Mouse (Mus musculus): ENCODE results near the gene Nxpe3. TPM values are rescaled to one million over a fixed set of nuclear protein-coding genes. Genes with fewer than 3 reads are reported as not detected.

The Nxpe3 gene
- polyA plus RNA-seq, 1 experiment from 2014 or later, result 2.1 TPM

DNA sequence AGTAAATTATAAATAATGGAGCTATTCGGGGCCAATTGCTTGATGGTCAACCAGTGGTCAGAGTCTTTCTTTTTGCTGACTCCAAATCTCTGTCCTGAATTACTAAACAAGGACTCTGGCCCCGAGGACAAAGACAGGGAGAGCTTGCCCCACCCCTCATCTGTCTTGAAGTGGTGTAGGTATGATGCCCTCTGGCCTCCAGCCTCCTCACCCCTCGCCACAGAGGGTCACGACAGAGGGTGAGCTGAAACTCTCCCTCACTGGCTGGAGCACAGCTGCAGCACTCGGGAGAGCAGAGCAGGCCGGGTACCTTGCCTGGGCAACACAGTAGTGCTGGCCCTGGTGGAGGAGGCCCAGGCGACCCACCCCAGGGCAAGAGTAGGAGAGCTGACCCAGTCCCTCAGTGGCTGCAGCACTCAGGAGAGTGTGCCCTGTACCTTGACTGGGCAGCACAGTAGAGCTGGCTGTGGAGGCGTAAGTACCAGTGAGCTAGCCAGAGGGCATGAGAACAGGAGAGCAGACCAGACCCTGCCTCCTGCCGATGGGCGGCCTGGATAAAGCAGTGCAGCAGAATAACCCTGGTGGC lies 15.2 kb upstream of the Nxpe3 start:
- H3K9ac ChIP-seq (replicated peaks; ENCODE audit: low read length), result no peak overlapping the region
- H3K4me3 ChIP-seq (ENCODE audit: low read length), result no peak overlapping the region
- ATAC-seq (ENCODE audit: low FRiP score, low TSS enrichment), result peak; percentile 81
- peak overlapping the region; percentile 24; the same call in 1 of the 2 replicates for H3K27ac ChIP-seq (ENCODE audit: low read length)
- no peaks in the 10 kb centered on the region for H3K4me1 ChIP-seq (ENCODE audit: insufficient read depth, low read length)
- H3K4me2 ChIP-seq (replicated peaks; ENCODE audit: low read depth, low read length), result no peak overlapping the region
- H3K27me3 ChIP-seq (ENCODE audit: insufficient read depth, low read length), result no peaks in the 10 kb centered on the region
- H3K9me3 ChIP-seq (ENCODE audit: low read length), result no peaks in the 10 kb centered on the region
- 85% methylated on average over 10 of the region's 10 CpGs for WGBS
- H3K36me3 ChIP-seq (ENCODE audit: insufficient read depth, low read length), result peaks cover 41% of the 10 kb centered on the region

DNA sequence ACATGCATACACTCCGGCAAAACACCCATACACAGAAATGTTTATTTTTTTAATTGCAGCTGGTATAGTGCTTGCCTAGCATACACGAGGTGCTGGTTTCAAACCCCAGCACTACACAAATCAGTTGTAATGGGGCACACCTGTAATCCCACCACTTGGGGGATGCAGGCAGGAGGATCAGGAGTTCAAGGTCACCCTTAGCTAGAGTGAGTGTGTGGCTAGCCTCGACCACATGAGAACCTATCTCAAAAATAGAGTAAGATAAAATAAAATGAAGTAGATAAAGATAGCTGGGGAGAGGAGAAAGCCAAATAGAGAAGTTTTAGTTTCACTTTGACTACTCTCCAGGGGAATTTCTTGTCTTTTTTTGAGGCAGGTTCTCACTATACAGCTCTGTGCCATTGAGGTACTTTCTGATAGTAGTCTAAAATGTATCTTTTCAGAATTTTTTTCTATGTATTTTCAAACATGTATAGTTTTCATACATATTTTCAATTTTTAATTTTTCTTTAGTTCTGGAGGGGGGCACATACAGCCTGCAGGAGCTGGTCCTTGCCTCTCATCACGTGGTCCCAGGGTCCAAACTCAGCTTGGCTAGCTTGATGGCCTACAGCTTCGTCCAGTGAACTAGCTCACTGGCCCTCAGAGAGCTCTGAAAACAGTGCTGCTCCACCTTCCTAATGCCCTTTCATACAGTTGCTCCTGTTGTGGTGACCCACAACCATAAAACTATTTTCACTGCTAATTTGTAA lies 12.0 kb upstream of the Nxpe3 start:
- Histone ChIP-seq H3K27me3 (ENCODE audit: insufficient read depth, low read length) (no peaks in the 10 kb centered on the region), H3K9ac (replicated peaks; ENCODE audit: low read length) (no peak overlapping the region), H3K36me3 (ENCODE audit: insufficient read depth, low read length) (peaks cover 39% of the 10 kb centered on the region), H3K4me2 (replicated peaks; ENCODE audit: low read depth, low read length) (no peak overlapping the region), H3K27ac (ENCODE audit: low read length) (no peak overlapping the region), H3K4me1 (ENCODE audit: insufficient read depth, low read length) (peaks cover 11% of the 10 kb centered on the region; the same call in 1 of the 2 replicates), H3K4me3 (ENCODE audit: low read length) (no peak overlapping the region), H3K9me3 (ENCODE audit: low read length) (no peaks in the 10 kb centered on the region)
- 89% methylated on average over 5 of the region's 5 CpGs for WGBS
- no peak for ATAC-seq (ENCODE audit: low FRiP score, low TSS enrichment)

DNA sequence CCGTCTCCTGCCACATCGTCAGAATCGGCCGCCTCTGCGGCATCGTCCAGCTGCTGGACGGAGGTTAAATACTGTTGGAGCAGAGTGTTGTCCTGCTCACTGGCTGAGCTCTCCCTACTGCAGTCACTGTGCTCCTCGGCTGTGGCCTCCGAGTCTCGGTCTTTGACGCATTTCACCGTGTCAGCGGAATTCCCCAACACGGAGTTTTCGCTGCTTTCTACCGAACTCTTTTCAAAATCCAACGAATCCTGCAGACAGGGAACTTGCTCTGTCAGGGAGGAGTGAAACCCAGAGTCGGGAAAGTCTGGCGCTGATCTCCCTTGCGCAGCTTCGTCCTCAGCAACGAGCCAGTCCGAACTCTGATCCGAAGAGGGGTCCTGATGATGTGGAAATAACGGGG lies 10.3 kb upstream of the Nxpe3 start:
- Histone ChIP-seq H3K9me3 (ENCODE audit: low read length) (no peaks in the 10 kb centered on the region), H3K4me2 (replicated peaks; ENCODE audit: low read depth, low read length) (no peak overlapping the region), H3K9ac (replicated peaks; ENCODE audit: low read length) (no peak overlapping the region), H3K36me3 (ENCODE audit: insufficient read depth, low read length) (peaks cover 31% of the 10 kb centered on the region), H3K27me3 (ENCODE audit: insufficient read depth, low read length) (no peaks in the 10 kb centered on the region), H3K27ac (ENCODE audit: low read length) (no peak overlapping the region), H3K4me1 (ENCODE audit: insufficient read depth, low read length) (peaks cover 11% of the 10 kb centered on the region; the same call in 1 of the 2 replicates), H3K4me3 (ENCODE audit: low read length) (no peak overlapping the region)
- ATAC-seq (ENCODE audit: low FRiP score, low TSS enrichment), result no peak
- WGBS, result 87% methylated on average over 25 of the region's 25 CpGs

DNA sequence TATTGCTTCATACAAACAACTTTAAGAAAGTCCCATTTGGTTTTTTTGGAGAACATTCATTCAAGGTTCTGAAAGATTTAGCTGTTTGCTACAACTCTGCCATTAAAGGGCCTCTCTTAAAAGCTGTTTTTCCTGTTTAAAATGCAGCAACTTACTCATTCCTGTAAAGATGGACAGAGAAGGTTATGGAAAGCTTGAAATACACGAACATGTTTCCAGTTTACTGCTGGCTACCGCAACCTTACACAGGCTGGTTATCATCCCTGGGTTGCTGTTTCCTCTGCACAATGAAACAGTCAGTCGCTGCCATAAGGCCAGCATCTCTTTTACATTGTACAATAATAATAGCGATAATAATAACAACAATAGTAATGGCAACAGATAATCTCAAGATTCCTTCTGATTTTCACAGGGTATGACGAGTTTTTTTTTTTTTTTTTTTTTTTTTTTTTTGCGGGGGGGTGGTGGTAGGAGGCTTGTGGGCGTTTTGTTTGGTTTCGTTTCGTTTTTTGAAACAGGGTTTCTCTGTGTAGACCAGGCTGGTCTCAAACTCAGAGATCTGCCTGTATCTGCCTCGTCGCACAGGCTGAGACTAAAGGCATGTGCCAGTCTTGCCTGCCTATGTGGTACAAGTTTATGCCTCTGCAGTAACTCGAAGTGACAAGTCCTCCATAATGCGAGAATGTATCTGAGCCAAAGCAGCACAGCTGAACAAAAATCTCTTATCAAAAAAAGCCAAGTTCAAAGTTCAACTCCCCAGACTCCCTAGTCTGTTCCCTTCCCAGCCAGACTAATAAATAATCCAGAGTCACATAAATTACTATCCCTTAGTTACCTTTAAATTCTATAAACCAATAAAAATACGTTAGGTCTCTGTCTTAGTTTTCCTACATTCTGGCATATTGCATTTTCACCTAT lies 7.0 kb upstream of the Nxpe3 start:
- no peak overlapping the region for H3K27ac ChIP-seq (ENCODE audit: low read length)
- no peaks in the 10 kb centered on the region for H3K9me3 ChIP-seq (ENCODE audit: low read length)
- peaks cover 20% of the 10 kb centered on the region for H3K36me3 ChIP-seq (ENCODE audit: insufficient read depth, low read length)
- no peak overlapping the region for H3K4me2 ChIP-seq (replicated peaks; ENCODE audit: low read depth, low read length)
- no peak overlapping the region for H3K4me3 ChIP-seq (ENCODE audit: low read length)
- no peak overlapping the region for H3K9ac ChIP-seq (replicated peaks; ENCODE audit: low read length)
- no peak for ATAC-seq (ENCODE audit: low FRiP score, low TSS enrichment)
- peaks cover 11% of the 10 kb centered on the region; the same call in 1 of the 2 replicates for H3K4me1 ChIP-seq (ENCODE audit: insufficient read depth, low read length)
- 75% methylated on average over 14 of the region's 14 CpGs for WGBS
- no peaks in the 10 kb centered on the region for H3K27me3 ChIP-seq (ENCODE audit: insufficient read depth, low read length)

DNA sequence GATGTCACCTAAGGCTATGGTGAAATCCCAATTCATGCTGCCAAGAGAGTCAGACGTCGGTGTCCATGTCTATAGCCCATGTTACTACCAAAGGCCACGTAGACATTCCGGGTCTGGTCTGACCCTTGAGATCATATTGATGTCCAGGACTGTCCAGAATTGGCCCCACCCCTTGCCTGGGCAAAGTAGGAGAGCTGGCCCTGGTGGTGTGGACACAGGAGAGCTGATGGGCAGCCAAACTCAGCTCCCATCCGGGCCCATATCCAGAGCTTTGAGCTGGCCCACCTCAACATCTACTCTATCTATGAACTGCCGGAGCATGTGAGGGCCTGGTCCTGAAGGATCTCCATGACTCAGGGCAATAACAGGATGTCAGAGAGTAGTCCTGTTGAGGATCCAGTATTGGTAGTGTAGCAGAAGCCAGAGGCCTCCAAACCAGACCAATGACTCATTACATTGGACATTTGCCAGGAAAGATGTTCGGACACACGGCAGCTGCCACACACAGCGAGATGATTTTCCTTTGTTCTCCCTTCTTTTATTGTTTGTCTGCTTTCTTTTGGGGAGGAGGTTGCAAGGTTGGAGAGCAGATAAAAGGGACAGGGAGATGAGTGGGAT lies 3.4 kb upstream of the Nxpe3 start:
- no peaks in the 10 kb centered on the region for H3K27me3 ChIP-seq (ENCODE audit: insufficient read depth, low read length)
- 0 out of 2 replicates have a peak, but pooled peaks cover 2% of the 10 kb centered on the region for H3K36me3 ChIP-seq (ENCODE audit: insufficient read depth, low read length)
- WGBS, result 75% methylated on average over 9 of the region's 9 CpGs
- H3K9me3 ChIP-seq (ENCODE audit: low read length), result no peaks in the 10 kb centered on the region
- ATAC-seq (ENCODE audit: low FRiP score, low TSS enrichment), result no peak
- H3K9ac ChIP-seq (replicated peaks; ENCODE audit: low read length), result no peak overlapping the region
- peaks cover 18% of the 10 kb centered on the region for H3K4me1 ChIP-seq (ENCODE audit: insufficient read depth, low read length)
- no peak overlapping the region for H3K27ac ChIP-seq (ENCODE audit: low read length)
- no peak overlapping the region for H3K4me2 ChIP-seq (replicated peaks; ENCODE audit: low read depth, low read length)
- H3K4me3 ChIP-seq (ENCODE audit: low read length), result no peak overlapping the region

DNA sequence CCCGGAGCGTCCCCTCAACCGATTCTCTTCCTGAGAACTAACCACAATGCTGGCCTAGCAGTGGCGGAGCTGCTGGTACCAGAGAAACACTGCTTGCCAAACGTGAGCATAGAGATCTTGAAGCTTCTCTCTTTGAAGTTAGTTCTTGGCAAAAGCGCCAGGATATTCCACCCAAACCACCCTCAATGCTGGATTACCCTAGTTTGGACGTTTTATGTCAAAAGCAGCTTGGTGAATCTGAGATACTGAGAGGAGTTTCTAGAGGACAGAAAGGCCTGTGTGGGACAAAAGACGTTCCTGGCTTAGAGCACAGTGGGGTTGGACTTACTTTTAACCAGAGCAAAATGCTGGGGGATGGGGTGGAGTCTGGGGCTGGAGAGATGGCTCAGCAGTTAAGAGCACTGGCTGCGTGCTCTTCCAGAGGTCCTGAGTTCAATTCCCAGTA lies 588 bp upstream of the Nxpe3 start:
- no peaks in the 10 kb centered on the region for H3K27me3 ChIP-seq (ENCODE audit: insufficient read depth, low read length)
- H3K4me2 ChIP-seq (replicated peaks; ENCODE audit: low read depth, low read length), result peak overlapping the region; percentile 74
- H3K4me1 ChIP-seq (ENCODE audit: insufficient read depth, low read length), result peaks cover 8% of the 10 kb centered on the region
- peak overlapping the region; percentile 69 for H3K9ac ChIP-seq (replicated peaks; ENCODE audit: low read length)
- peak overlapping the region; percentile 70 for H3K4me3 ChIP-seq (ENCODE audit: low read length)
- H3K27ac ChIP-seq (ENCODE audit: low read length), result peak overlapping the region; percentile 77
- 0 out of 2 replicates have a peak, but pooled peaks cover 2% of the 10 kb centered on the region for H3K36me3 ChIP-seq (ENCODE audit: insufficient read depth, low read length)
- H3K9me3 ChIP-seq (ENCODE audit: low read length), result no peaks in the 10 kb centered on the region
- WGBS, result 4% methylated on average over 9 of the region's 9 CpGs
- no peak for ATAC-seq (ENCODE audit: low FRiP score, low TSS enrichment)

DNA sequence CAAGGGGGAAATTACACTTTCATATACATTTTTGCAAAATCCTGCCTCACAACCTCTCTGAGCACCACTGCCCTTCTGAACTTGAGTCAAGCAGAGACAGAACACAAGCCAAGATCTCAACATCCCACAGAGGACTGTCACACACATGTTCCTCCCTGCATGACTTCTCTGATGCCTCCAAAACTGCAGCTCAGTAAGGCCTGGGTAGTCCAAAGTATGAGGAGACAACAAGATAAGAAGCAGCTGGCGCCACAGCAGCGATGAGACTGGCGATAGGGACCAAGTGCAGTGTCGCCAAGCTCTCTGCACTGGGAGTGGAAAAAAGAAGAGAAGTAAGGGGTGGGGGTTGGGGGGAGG lies 571 bp downstream of the Nxpe3 start:
- ATAC-seq (ENCODE audit: low FRiP score, low TSS enrichment), result no peak; the same call in 1 of the 2 replicates
- peak overlapping the region; percentile 70 for H3K4me3 ChIP-seq (ENCODE audit: low read length)
- WGBS, result 0% methylated on average over 4 of the region's 4 CpGs
- H3K4me2 ChIP-seq (replicated peaks; ENCODE audit: low read depth, low read length), result peak overlapping the region; percentile 74
- H3K27me3 ChIP-seq (ENCODE audit: insufficient read depth, low read length), result no peaks in the 10 kb centered on the region
- peak overlapping the region; percentile 77; the same call in 1 of the 2 replicates for H3K27ac ChIP-seq (ENCODE audit: low read length)
- H3K9me3 ChIP-seq (ENCODE audit: low read length), result no peaks in the 10 kb centered on the region
- 0 out of 2 replicates have a peak, but pooled peaks cover 2% of the 10 kb centered on the region for H3K36me3 ChIP-seq (ENCODE audit: insufficient read depth, low read length)
- peaks cover 8% of the 10 kb centered on the region for H3K4me1 ChIP-seq (ENCODE audit: insufficient read depth, low read length)
- H3K9ac ChIP-seq (replicated peaks; ENCODE audit: low read length), result peak overlapping the region; percentile 69

DNA sequence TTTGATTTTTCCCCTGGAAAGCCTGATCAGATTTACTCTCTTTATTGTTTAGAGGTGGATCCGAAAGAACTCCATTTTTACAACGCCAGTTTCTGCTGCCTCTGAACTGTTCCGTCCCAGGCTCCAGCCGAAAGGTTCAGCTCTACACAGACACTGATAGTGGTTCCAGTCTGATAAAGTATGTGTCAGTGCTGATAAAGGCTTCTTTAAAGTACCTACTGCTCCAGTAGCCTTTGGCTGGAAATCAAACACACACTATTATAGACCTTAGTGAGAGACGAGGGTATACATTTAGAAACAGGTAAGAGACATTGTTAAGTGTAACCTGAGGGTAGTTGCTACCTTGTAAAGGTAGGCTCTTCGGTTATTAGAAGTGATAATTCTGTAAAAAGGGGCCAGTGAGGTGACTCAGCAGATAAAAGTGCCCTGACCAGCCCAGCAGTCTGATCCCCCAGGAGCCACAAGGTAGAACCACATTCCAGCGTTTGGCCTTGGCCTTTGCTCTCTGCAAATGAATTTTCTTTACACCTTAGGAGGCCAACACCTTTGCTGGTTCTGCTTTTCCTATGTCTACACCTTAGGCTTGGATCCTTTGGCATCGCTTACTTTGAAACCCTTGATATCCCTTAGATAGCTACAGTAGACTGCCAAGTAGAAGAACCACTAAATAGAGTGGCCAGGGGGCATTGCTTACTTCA lies 1.5 kb downstream of the Nxpe3 start:
- no peaks in the 10 kb centered on the region for H3K9me3 ChIP-seq (ENCODE audit: low read length)
- no peak for ATAC-seq (ENCODE audit: low FRiP score, low TSS enrichment)
- peaks cover 8% of the 10 kb centered on the region for H3K4me1 ChIP-seq (ENCODE audit: insufficient read depth, low read length)
- 0 out of 2 replicates have a peak, but pooled peaks cover 3% of the 10 kb centered on the region for H3K36me3 ChIP-seq (ENCODE audit: insufficient read depth, low read length)
- no peaks in the 10 kb centered on the region for H3K27me3 ChIP-seq (ENCODE audit: insufficient read depth, low read length)
- peak overlapping the region; percentile 74; the same call in 1 of the 2 replicates for H3K4me2 ChIP-seq (replicated peaks; ENCODE audit: low read depth, low read length)
- no peak overlapping the region for H3K9ac ChIP-seq (replicated peaks; ENCODE audit: low read length)
- no peak overlapping the region for H3K27ac ChIP-seq (ENCODE audit: low read length)
- no peak overlapping the region for H3K4me3 ChIP-seq (ENCODE audit: low read length)
- 79% methylated on average over 8 of the region's 8 CpGs for WGBS

DNA sequence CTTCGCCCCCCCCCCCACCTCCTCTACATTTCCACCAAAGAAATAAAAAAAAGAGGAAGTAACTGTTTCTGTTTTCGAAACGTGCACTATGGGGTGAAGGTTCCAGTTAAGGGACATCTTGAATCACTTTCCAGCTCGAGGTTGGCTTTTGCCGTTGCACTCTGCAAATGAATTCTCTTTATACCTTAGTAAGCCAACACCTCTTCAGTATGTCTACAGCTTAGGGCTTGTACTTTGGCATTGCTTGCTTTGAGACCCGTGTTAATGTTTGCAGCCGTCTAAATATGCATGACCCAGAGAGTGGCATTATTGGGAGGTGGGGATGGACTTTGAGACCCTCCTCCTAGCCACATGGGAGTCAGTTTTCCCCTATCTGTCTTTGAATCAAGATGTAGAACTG lies 2.6 kb downstream of the Nxpe3 start:
- WGBS, result 63% methylated on average over 7 of the region's 7 CpGs
- Histone ChIP-seq H3K9ac (replicated peaks; ENCODE audit: low read length) (no peak overlapping the region), H3K9me3 (ENCODE audit: low read length) (no peaks in the 10 kb centered on the region), H3K4me1 (ENCODE audit: insufficient read depth, low read length) (peaks cover 8% of the 10 kb centered on the region), H3K27me3 (ENCODE audit: insufficient read depth, low read length) (no peaks in the 10 kb centered on the region), H3K4me2 (replicated peaks; ENCODE audit: low read depth, low read length) (no peak overlapping the region), H3K36me3 (ENCODE audit: insufficient read depth, low read length) (peaks cover 7% of the 10 kb centered on the region), H3K27ac (ENCODE audit: low read length) (no peak overlapping the region), H3K4me3 (ENCODE audit: low read length) (no peak overlapping the region)
- ATAC-seq (ENCODE audit: low FRiP score, low TSS enrichment), result no peak

Data from kidney, embryonic 16.5 days (tissue).